Mouse (Mus musculus) lung, postnatal 25 days (tissue): ENCODE measurements at regions not wholly inside any gene's neighbourhood (a gene's known extent, or its start where the extent isn't known, plus 50 kb on each side); places are given as distances from the start of the nearest gene placed in this dataset.

Experiments used
- DNase-seq: peaks from one replicate; pipeline ENCODE4 v3.0.0; 2022; ENCODE audit warnings: low spot score

DNA sequence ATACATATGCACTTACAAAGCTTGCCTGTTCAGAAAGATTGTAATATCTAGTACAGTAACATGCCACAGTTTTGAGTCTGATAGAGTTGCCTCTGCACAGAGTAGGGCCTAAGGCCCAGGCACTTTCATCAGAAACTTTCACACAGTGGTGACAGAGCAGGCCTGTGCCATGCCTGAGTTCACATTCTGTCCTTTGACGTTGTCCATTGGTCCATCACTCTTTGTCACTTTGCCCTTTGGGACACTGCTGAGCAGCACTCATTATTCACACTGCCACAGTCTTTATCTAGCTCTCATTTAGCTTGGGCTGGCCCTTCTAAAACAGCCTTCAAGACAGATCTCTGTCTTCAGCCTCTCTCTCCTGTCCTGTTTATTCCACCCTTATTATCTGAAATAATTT is 1055.0 kb downstream of the Fam19a2 start:
- no peak for DNase-seq

DNA sequence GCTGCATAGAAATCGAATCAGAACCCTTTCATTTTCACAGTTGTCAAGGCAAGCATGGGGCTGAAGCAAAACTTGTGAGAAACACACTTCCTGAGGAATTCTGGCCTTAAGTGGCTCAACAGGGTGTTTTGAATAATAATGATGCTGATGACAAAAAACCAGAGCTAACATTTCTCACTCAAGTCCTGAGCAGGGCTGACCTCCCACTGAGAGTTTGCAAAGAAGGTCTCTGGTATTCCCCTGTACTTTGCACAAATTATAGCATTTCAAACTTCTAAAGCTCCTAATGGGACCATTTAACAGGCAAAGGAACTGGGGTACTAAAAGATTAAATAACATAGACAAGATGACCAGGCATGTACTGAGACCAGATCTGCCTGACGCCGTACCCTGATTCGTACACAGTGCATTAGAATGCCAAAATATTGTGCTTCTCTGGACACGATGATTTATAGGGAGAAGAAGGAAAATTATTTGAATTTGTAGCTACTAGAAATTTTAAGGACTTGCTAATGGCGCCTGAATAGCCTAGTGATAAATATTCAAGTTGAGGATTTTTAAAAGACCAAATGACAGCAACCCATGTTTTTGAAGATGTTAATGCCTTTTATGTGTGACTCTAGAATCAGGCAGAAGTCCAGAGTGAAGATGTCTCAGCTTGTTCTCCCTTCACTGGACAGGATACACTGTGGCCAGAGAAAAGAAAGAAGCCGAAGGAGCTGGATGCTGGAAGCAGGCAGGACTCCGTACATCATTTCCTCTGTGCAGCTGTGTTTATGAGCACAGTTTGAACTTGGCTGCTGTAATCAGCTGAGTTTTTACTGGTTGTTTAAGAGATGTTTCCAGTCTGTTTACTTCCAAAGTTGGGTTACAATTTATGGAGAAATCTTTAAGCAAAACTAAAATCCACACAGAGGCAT is 1056.7 kb downstream of the Fam19a2 start:
- no peak for DNase-seq

DNA sequence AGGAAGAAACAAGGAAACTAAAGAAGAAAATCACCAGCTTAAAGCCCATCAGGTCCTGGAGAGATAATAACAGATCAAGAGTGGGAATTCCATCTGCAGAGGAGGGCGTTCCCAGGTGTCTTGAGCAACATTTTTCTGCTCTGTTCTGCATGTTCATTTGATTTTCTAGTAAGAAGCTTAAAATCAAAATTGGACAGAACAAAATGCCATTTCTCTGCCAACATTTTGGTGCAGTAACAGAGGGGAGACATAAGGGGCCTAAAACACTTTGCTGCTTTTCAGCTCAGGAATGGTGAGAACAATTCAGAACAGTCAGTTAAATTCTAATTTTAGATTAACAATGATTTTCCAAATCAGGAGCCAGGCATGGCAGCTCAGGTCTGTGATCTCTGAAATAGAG is 1056.8 kb downstream of the Slc16a7 start:
- DNase-seq = no peak

DNA sequence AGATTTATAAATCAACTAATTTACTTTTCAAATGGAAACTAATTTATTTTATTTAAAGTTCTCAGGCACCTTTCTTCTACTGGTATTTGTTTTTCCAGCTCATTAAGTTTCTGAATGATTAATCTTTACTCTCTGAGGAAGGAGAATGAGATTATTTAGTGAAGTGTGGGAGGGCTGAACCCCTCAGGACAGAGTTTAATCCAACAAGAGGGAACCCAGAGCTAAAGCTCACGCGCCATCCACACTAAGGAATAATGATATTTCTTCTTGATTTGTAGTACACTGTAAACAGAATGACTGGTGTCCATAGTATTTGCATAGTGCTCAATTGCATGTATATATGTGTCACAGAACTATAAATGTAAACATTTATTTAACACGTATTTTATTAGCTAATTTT is 1050.3 kb downstream of the Slc16a7 start:
- no peak for DNase-seq

DNA sequence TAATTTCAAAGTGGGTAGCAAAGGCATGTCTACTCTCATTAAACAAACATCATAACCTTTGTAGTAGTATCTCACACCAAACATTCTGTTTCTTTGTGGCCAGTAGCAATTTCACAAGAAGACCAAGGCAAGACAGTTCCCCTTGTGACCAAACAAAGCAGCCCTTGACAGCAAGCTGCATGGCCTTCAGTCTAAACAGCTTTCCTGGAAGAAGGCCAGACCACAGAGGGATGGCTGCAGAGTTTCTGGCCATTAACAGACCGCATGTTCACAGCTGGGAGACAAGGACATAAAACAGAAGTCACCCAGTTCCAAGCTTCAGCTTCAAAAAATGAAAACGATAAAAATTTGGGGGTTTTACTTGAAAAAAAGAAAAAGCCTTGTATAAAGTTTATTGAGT is 1040.0 kb downstream of the Slc16a7 start:
- DNase-seq = no peak

DNA sequence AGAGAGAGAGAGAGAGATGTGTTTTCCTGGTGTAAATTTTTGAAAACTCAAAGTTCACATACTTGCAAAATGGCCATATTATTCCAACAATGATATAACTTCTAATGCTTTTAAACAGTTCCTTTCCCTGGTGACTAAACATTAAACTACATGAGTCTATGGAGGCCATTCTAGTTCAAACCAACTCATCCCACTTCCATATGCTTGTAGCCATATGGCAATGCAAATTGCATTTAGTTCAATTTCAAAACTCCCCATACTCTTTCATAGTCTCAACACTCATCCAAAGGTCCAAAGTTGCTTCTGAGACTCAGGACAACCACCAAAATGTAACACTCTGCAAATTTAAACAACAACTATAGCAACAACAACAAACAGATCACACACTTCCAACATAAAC is 1026.5 kb downstream of the Slc16a7 start:
- no peak for DNase-seq

DNA sequence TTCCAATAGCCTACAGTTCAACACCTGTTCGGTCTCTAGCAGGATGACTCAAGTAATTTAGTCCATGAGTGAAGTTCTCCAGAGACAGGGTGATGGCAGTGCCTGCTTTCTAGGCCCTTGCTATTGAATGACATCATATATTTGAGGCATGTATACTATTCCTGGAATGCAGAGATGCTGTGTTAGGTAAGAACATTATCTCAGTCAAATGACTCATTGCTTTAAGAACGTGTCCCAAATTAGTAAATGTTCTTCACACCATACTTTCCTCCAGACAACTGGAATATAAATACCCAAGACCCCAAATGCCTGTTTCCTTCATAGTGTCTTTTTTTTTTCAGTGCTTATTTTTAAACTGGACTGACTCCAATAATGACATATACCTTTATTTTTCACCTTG is 1018.3 kb downstream of the Slc16a7 start:
- DNase-seq = no peak

DNA sequence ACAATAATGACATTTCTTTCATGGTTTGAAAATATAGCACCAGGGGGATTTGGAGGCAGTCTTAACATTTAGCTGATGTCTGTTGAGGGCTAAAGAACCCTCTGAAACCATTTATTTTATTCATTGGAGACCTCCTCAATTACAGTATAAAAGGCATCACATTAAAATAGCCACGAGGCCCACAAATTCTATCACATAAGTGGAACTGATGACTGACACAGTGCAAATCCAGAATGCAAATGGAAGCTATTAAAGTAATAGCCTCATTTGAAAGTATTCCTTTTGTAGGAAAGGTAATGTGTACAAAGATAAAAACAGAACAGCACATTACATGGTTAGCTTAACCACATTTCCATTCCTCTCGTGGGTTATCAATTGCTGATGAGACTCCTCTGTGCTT is 986.6 kb downstream of the Slc16a7 start:
- DNase-seq = no peak

DNA sequence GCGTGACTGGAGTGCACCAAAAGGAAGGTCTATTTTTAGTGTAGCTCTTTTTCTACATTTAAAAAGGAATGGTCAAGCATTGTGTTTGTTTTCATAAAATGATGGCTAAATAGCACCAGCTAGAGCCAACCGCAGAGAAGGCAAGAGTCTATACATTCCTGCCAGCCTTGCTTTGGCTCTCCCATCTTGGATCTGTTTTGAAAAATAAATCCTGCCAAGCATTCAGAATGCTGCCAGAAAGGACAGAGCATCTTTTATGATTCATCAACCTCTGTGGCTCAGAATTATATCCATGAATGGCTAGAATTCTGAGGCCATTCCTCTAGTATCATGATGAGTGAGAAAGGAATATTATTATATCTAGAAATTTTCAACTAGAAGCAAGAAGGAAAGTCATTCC is 979.6 kb downstream of the Slc16a7 start:
- no peak for DNase-seq

DNA sequence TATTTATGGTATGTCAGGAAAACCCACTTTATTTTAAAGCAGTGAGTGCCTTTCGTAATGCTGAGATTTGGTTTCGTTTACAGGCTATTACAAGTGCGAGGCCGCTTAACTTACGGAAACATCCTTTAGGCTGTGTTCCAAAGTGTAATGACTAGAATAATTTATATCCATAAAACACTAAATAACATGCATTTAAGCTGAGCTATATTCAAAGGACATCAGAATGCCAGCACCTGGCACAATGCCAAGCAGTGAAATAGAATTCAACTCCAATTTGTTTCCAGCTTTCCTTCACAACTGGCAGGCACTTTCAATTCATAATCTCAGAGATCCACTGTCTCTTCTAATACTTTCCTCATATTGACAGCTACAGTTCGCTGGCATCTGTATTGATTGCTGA is 972.7 kb downstream of the Slc16a7 start:
- DNase-seq = no peak

DNA sequence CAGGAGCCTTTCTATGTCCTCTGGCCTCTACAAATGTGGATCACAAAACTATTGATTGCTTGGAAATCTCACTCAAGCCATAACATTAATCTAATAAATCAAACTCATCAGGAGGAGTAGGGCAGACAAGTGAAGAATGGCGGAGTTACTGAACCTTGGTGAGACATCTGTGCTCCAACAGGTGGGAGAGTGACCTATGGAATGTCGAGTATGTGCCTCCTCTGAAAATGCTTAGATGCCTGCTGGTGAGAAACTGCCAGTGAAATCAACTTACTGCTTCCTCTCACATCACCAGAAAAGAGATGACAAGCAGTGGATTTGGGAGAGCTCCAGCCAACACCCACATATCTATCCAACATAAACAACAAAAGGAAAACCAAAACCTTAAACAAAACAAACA is 965.8 kb downstream of the Slc16a7 start:
- no peak for DNase-seq
